ENCODE assay signal across 32 mouse cellular contexts in genomic region chr7:3338286-3338935, GRCm38 (mm10). TPM values are rescaled to one million over a fixed set of nuclear protein-coding genes. Genes with fewer than 3 reads are reported as not detected.
"Had no signal": no experiment of that assay in that cellular context is flagged by ENCODE, and none has a peak within 500 bp of the region (broad histone marks: within the 10 kb centered on the region; RNA-seq: fewer than 3 reads in every experiment).

No protein-coding gene starts in this region.

- H3K9me3 ChIP-seq: heart, embryonic 10.5 days; heart, embryonic 12.5 days; hindbrain, embryonic 10.5 days; hindbrain, embryonic 13.5 days; hindbrain, embryonic 15.5 days; intestine, embryonic 15.5 days; limb, embryonic 13.5 days; limb, embryonic 15.5 days; liver, embryonic 12.5 days had no signal

- DNase-seq: gastrocnemius, postnatal 10 days; gastrocnemius, postnatal 25 days; heart, adult 18-20 months; heart, postnatal 10 days; heart, postnatal 4 days; kidney, adult 18-20 months; kidney, adult 8-10 months; kidney, postnatal 10 days; kidney, postnatal 25 days; kidney, postnatal 4 days; layer of hippocampus, adult 9-11 months; layer of hippocampus, postnatal 36 days; left cerebral cortex, postnatal 4 days had no signal

- H3K4me3 ChIP-seq: heart, embryonic 10.5 days; heart, embryonic 12.5 days; hindbrain, embryonic 10.5 days; hindbrain, embryonic 13.5 days; hindbrain, embryonic 15.5 days; intestine, embryonic 15.5 days; limb, embryonic 13.5 days; limb, embryonic 15.5 days; liver, embryonic 12.5 days had no signal

- H3K36me3 ChIP-seq: heart, embryonic 10.5 days; heart, embryonic 12.5 days; intestine, embryonic 15.5 days; liver, embryonic 12.5 days had no signal

- H3K27ac ChIP-seq: heart, embryonic 10.5 days; hindbrain, embryonic 10.5 days; hindbrain, embryonic 13.5 days; hindbrain, embryonic 15.5 days; intestine, embryonic 15.5 days; limb, embryonic 13.5 days; limb, embryonic 15.5 days; liver, embryonic 12.5 days; liver, embryonic 14.5 days had no signal

- ATAC-seq: inflammation-experienced regulatory T-cells, adult 6 months; intestine, embryonic 15.5 days; intestine, postnatal 0 days; liver, embryonic 12.5 days had no signal

- H3K27me3 ChIP-seq: hindbrain, embryonic 13.5 days; hindbrain, embryonic 15.5 days; intestine, embryonic 15.5 days; limb, embryonic 13.5 days; limb, embryonic 15.5 days had no signal

- H3K4me1 ChIP-seq: heart, embryonic 12.5 days; intestine, embryonic 15.5 days; liver, embryonic 12.5 days had no signal

- H3K9ac ChIP-seq: heart, embryonic 12.5 days; hindbrain, embryonic 13.5 days; hindbrain, embryonic 15.5 days; intestine, embryonic 15.5 days; limb, embryonic 13.5 days; limb, embryonic 15.5 days; liver, embryonic 12.5 days; liver, embryonic 14.5 days had no signal

- H3K4me2 ChIP-seq: heart, embryonic 12.5 days; hindbrain, embryonic 13.5 days; hindbrain, embryonic 15.5 days; intestine, embryonic 15.5 days; limb, embryonic 13.5 days; limb, embryonic 15.5 days; liver, embryonic 12.5 days had no signal

RNA-seq across cellular contexts. Expression of gene Cacng7, which starts 5.7 kb away (rescaled TPM):
- total RNA-seq: granulocyte monocyte progenitor cell, adult 5-6 weeks had no signal
- polyA plus RNA-seq: inflammation-experienced regulatory T-cells, adult 6 months; liver, embryonic 16.5 days had no signal

RNA-seq across cellular contexts. Expression of gene Prkcg, which starts 49.4 kb away (rescaled TPM):
- total RNA-seq: granulocyte monocyte progenitor cell, adult 5-6 weeks had no signal
- polyA plus RNA-seq: liver, embryonic 16.5 days had no signal

RNA-seq across cellular contexts. Expression of gene Cacng8, which starts 52.1 kb away (rescaled TPM):
- total RNA-seq: gastrocnemius, adult 18-20 months; gastrocnemius, postnatal 25 days; gastrocnemius, postnatal 4 days; granulocyte monocyte progenitor cell, adult 5-6 weeks; heart, adult 18-20 months; heart, adult 8-10 months; heart, postnatal 10 days; heart, postnatal 25 days; liver, adult 2 months had no signal
- polyA plus RNA-seq: inflammation-experienced regulatory T-cells, adult 6 months; liver, adult 2 months; liver, embryonic 16.5 days had no signal
